Mouse (Mus musculus): Measurements from ENCODE around the gene Strn4. TPM values are rescaled to one million over a fixed set of nuclear protein-coding genes. Genes with fewer than 3 reads are reported as not detected.

Strn4 gene
- polyA plus RNA-seq, 1 experiment: 100.0 TPM

DNA sequence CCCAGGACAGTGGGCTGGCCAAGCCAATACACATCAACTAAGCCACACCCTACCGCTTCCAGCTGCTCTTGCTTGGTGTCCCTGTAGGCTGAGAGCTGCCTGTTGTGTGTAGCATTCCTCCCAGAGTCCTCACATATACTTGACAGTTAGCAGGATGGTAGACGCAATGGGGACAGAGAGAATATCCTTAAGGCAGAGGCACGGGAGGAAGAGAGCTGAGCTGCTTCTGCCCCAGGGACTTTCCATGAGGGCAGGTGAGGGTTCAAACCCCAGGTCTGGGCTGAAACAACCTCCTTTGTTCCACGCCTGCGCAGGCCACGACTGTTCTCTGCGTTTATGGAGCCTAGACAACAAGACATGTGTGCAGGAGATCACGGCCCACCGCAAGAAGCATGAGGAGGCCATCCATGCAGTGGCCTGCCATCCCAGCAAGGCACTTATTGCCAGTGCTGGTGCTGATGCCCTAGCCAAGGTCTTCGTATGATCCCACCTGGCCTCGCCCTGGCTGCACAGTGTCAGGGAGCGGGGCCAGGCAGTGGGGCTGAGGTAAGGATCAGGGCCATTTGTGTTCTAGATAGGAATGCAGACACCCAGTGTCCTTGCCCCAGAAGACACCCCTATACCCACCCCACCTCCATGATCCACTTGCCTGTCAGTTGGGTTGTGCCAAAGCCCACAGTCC, 23.9 kb downstream of the Strn4 start:
- WGBS: 90% methylated on average over 12 of the region's 12 CpGs
- no peak for DNase-seq (ENCODE audit: low read depth, low spot score)

DNA sequence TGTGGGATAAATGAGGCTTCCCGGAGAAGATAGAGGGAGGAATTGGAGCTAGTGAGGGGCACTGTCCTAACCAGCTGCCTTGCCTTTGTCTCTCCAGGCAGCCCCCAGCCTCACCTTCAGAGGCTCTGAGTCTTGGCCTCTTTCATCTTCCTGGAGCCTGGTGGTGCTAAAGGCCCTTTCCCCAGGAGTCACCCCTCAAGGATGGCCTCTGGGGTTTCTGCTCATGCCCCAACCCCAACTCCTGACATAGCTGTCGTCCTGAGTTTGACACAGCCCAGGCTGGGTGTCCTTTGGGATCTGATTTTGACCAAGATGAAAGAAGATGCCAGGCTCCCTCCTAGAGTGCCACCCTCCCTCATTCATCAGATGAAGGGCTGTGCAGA, 24.4 kb downstream of the Strn4 start:
- no peak for DNase-seq (ENCODE audit: low read depth, low spot score)
- 91% methylated on average over 2 of the region's 2 CpGs for WGBS

DNA sequence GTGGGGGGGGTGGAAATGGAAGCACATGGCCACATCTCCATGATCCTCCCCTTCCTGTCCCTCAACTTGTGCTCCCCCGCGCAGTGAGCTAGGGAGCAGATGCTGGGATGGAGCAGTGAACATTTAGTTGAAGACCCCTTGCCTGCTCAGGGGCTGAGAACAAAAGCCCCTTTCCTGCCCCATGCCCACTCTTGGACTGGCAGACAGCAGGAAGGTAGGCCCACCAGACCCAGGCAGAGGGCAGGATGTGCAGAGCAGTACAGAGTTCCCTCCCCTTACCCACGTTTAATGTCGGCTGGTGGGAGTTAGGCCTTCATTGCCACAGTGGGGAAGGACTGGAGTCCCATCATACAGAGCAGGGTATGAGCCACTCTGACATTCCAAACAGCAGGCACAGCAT, 25.4 kb downstream of the Strn4 start:
- no peak for DNase-seq (ENCODE audit: low read depth, low spot score)
- WGBS: 76% methylated on average over 4 of the region's 4 CpGs

DNA sequence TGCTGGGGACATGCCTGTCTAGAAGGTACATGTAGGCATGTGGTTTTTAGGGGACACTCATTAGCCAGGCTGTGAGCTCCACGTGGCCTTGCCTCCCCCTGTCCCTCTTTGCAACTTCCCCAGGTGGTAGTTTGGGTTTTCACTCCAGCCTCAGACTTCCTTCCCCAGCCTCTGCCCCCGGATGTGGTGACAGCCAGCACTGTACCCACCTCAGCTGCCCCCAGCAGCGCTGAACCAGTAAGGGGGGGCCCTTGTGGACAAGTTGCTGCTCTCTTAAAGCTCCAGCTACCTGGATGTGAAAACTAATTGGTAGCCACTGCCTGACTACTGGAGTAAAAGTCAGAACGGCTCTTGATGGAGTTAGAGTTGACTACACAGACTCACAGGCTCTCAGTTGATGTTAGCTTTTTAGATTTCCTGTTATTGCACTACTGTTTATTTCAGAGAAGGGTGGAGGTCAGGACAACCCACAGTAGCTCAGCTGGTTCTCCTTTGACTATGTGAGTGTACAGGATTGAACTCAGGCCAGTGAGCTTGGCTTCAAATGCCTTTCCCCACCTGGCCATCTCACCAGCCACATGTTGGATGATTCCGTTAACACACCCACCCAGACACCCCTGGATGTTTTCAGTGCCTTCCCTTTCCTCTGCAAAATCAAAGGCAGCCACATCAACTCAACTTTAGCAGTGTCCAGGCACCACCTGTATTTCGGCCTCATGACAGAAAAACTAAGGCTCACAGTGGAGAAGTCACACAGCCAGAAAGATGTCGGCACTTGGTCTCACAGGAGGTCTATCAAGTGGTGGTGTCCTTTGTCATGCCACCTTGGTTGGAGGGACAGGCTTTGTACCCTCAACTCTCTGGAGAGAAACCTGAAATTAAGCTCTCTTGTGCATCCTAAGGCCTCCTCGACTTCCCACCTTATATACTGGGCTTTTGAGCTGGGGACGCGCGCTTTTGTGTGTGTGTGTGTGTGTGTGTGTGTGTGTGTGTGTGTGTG, 26.2 kb downstream of the Strn4 start:
- no peak for DNase-seq (ENCODE audit: low read depth, low spot score)
- 38% methylated on average over 11 of the region's 11 CpGs for WGBS

DNA sequence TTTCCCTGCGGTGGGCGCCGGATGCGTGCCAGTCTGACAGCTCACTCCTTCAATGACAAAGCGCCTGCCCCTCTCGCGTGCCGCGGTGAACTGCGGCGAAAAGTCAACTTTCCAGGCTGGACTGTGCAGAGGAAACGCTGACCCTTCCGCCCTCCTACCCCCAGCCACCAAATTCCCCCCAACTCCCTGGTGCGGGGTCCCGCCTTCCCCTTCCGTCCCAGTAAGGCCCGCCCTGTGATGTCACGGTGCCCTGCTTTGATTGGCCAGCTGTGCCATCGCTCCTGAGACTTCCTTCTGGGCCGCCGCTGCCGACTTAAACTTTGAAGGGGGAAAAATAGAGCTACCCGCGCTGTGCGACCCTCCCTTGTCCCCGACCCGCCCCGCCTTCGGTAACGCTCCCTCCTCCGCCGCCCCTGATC, 27.0 kb downstream of the Strn4 start, which contains the start of gene Prkd2:
TSS of gene Prkd2 (plus strand) at position 258 of the 419 bp plus-strand sequence.
- WGBS: under 1% methylated on average over 32 of the region's 32 CpGs
- DNase-seq (ENCODE audit: low read depth, low spot score): no peak

DNA sequence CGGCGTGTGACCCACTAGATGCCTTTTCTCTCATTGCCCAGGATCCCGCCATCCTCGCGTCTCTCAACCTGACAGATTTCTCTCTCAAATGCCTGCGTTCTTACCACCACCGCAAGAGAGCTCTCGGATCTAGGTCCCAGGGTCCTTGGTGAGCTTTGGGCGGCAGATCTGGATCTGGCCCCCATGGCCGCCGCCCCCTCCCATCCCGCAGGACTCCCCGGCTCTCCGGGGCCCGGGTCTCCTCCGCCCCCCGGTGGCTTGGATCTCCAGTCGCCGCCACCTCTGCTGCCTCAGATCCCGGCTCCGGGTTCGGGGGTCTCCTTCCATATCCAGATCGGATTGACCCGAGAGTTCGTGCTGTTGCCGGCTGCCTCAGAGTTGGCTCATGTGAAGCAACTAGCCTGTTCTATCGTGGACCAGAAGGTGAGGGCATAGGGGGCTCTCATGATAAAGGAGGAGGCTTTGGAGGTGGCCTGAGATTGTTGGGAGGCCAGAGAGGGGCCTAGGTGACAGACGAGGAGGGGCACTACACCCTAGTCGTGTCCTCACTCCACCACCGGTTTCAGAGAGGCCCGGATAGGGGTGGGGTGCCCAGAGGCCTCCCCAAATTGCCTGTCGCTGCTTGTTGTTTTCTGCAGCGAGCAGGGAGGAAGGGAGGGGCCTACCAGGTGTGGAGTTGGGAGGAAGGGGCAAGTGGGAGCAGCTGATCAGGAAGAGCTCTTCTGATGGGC, 27.9 kb downstream of the Strn4 start:
- DNase-seq (ENCODE audit: low read depth, low spot score): no peak
- 1% methylated on average over 33 of the region's 33 CpGs for WGBS

DNA sequence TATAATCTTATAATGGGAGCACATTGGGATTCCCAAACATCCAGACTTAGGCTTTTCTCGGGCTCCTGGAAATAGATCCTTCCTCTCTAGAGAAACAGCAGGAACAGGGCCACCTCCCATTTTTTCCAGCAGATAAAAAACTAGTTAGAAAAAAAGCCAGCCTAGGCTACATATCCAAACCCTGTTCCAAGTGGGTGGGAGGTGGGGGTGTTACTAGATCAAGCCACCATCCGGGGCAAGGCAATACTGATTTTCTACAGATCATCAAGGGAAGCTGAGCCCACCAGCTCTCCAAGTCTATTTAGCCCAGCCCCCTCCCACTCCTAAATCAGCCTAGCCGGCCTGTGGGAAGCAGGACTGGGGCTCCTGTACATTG, 29.0 kb downstream of the Strn4 start:
- no peak for DNase-seq (ENCODE audit: low read depth, low spot score)
- WGBS: 12% methylated on average over 3 of the region's 3 CpGs

DNA sequence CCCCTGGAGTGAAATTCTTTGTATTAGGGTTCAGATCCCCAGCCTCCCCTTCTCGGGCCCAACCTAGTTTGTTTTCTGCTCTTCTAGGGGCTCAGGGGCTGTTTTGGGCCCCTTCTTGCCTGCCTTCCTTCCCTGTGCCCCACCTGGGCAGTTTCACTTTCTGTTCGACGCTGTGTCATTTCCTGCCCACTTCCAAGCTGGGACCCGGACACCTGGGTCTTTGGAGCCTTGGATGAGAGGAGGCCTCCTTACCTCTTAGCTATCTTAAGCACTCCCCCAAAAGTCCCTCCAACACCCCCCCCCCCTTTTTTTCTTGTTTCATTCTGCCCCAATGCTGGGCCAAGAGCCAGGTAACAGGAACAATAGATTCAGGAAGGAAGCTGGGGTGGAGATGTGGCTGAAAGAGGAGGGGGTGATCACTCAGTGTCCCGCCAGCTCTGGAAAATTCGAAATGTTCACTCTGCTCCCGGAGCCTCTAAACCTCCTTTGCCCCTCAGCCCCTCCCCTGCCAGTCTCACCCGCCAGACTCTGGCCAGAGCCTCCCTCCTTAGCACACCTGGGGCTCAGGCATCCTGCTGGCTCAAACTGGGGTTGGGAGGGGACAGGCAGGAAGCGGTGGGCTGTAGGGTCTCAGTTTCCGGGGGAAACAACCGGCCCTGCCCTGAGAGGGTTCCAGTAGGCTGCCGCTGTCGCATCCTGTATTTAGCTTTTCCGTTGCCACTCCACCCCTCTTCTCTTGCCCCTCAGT, 29.6 kb downstream of the Strn4 start:
- 21% methylated on average over 14 of the region's 14 CpGs for WGBS
- DNase-seq (ENCODE audit: low read depth, low spot score): no peak

DNA sequence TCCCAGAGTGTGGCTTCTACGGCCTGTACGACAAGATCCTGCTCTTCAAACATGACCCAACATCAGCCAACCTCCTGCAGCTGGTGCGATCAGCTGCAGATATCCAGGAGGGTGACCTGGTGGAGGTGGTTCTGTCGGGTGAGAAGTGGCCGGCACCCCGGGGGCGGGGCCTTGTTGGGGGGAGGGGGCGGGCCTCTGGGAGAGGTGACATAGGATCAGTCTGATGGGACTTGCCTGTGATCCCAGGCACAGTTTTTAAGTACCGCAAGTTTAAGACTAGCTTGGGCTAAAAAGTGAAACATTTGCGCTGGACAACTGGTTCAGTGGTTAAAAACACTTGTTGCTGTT, 30.1 kb downstream of the Strn4 start:
- 30% methylated on average over 10 of the region's 10 CpGs for WGBS
- no peak for DNase-seq (ENCODE audit: low read depth, low spot score)

DNA sequence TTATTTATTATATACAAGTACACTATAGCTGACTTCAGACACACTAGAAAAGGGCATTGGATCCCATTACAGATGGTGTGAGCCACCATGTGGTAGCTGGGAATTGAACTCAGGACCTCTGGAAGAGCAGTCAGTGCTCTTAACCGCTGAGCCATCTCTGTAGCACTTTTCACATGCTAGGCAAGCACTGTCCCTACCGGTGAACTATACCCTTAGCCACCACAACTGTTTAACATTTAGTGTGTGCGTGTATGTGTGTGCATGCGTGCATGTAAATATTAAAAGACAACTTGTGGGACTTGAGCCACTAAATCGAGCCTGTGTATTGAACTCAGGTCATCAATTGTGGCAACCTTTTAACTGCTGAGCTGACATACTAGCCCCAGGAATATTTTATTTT, 31.1 kb downstream of the Strn4 start:
- 90% methylated on average over 5 of the region's 5 CpGs for WGBS
- DNase-seq (ENCODE audit: low read depth, low spot score): no peak

DNA sequence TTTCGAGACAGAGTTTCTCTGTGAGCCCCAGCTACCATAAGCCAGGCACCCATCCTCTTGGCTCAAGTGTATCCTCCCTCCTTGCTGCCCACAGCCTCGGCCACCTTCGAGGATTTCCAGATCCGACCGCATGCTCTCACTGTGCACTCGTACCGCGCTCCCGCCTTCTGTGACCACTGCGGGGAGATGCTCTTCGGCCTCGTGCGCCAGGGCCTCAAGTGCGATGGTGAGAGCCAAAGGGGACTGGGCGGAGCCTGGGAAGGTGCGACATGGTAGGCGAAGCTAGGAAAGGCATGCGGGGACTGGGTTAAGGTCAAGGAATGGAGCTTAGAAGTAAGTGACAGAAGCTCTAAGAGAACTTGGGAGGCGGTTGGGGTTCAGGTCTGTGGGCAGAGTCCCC, 31.8 kb downstream of the Strn4 start:
- 84% methylated on average over 19 of the region's 19 CpGs for WGBS
- DNase-seq (ENCODE audit: low read depth, low spot score): no peak

DNA sequence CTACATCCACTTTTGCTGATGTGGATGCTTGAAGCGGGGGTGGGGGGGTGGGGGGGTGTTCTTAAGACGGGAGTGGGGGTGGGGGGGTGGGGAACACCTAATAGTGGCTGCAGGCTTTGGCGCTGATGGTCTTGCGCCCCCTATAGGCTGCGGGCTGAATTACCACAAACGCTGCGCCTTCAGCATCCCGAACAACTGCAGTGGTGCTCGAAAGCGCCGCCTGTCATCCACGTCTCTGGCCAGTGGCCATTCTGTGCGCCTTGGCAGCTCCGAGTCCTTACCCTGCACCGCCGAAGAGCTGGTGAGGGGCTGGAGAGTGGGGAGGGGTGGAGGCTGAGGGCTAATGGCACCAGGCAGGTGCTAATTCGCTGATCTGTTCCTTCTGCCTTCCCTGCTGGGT, 32.9 kb downstream of the Strn4 start:
- 61% methylated on average over 17 of the region's 17 CpGs for WGBS
- DNase-seq (ENCODE audit: low read depth, low spot score): no peak

DNA sequence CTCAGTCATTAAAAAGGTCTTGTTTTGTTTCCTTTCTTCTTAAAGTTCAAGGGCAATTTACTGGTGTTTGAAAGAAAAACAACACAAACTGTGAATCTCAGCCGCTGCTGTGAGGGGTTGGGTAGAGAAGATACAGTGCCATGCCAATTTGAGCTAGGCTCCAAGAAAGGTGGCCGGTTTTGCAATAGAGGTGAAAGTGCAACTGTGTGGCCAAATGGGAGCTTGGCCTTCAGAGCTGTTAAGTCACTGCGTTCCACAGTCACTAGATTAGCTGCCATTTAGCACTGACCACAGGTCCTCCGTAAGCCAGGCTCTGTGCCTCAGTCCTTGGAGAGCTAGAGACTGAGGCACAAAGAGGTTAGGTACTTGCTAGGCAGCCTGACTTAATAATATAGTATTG, 35.9 kb downstream of the Strn4 start:
- WGBS: 81% methylated on average over 4 of the region's 4 CpGs
- DNase-seq (ENCODE audit: low read depth, low spot score): no peak

DNA sequence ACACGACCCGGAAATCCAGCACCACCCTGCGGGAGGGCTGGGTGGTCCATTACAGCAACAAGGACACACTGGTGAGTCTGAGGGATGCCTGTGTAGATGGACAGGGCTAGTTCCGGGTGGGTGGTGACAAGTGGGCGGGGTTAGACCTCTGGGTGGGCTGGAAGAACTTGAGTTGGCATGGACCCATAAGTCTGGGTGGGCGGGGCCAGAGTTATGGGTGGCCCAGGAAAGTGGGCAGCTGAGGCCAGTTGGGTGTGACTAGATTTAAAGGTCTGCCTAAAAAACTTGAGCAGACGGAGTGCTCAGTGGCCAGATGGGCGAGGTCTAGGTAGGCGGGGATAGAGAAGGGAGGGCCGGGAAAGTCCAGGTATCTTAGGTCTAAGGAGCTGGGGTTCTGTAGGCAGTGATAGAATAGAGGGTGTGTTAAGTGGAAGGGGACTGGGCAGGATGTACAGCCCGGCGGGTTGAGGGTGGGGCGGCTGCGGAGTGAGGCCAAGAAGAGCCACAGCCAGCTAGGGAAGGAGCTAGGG, 37.7 kb downstream of the Strn4 start:
- WGBS: 35% methylated on average over 14 of the region's 14 CpGs
- no peak for DNase-seq (ENCODE audit: low read depth, low spot score)

DNA sequence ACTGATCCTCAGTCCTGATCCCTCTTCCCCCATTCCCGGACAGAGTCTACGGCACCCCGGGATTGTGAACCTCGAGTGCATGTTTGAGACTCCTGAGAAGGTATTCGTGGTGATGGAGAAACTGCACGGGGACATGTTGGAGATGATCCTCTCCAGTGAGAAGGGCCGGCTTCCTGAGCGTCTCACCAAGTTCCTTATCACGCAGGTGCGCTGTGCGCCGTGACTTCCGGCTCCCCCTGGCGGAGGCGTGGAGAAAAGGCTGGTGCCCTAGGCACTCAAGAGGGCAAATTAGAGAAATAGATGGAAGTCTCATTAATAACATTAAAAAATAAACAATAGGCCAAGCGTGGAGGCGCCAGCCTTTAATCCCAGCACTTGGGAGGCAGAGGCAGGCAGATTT, 42.6 kb downstream of the Strn4 start:
- 24% methylated on average over 17 of the region's 17 CpGs for WGBS
- DNase-seq (ENCODE audit: low read depth, low spot score): no peak

DNA sequence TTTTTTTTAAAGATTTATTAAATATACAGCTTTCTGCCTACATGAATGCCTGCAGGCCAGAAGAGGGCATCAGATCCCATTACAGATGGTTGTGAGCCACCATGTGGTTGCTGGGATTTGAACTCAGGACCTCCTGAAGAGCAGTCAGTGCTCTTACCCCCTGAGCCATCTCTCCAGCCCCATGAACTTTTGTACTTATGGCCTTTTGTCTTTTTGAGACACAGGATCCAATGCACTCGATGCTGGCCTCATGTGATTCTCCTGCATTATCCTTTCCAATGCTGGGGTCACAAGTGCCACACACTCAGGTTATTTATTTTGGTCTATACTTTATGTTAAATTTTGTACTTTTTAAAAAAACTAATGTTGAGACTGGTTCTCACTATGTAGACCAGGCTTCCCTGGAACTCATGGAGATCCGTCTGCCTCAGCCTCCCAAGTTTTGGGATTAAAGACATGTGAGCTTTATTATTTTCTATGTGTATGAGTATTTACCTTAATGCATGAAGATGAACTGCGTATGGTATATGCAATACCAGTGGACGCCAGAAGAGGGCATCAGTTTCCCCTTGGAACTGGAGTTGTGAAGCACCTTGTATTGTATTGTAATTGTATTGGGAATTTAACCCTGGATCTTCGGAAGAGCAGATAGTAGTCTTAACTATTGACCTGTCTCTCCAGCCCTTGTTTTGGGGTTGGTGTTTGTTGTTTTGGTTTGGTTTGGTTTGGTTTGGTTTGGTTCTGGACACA, 44.4 kb downstream of the Strn4 start:
- no peak for DNase-seq (ENCODE audit: low read depth, low spot score)
- 32% methylated on average over 5 of the region's 5 CpGs for WGBS

DNA sequence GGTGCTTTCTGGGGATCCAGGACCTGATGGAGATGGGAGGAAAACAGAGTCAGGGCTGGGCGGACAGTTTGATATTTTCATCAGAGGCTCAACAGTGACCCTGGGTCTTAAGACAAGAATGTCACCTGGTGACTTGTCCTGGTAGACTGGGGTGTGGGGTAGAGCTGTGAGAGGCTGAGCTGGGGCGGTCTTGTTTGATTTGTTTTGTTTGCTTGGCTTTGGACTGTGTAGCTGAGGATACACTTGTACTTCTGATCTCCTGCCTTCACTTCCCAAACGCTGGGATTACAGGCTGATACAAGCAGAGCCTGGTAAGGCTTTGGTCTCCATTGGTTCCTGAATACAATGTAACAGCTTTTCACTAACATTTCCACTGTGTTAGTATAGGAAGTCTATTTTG, 51.8 kb downstream of the Strn4 start:
- DNase-seq (ENCODE audit: low read depth, low spot score): no peak
- WGBS: 64% methylated on average over 3 of the region's 3 CpGs

DNA sequence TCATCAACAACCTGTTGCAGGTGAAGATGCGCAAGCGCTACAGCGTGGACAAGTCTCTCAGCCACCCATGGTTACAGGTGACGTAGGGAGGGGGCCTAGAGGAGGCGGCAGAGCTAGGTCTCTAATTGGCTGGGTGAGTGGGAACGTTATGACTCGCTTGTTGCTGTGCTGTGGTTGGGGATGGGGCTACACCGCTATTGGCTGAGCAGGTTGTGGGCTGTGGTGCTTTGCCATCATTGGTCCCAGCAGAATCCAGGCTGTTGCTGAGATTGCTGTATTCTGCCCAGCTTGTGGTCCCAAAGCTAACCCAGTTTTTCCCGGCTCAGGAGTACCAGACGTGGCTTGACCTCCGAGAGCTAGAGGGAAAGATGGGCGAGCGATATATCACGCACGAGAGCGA, 53.8 kb downstream of the Strn4 start:
- no peak for DNase-seq (ENCODE audit: low read depth, low spot score)
- 75% methylated on average over 16 of the region's 16 CpGs for WGBS

DNA sequence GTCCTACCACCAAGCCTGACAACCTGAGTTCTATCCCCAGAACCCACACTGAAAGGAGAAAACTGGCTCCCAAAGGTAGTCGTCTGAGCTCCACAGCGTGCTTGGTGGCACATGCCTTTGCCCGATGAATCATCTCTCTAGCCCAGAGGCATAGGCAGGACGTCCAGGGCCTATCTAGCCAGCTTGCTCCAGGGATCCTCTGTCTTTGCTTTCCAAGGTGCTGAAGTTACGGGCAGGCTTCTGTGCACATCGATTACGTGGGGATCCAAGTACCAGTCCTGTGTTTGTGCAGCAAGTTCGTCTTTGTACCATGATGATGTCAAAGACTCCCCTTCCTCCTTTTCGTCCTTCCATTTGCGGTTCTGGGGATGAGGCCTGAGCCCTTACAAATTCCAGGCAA, 55.9 kb downstream of the Strn4 start:
- WGBS: 83% methylated on average over 10 of the region's 10 CpGs
- DNase-seq (ENCODE audit: low read depth, low spot score): no peak
